Mouse (Mus musculus): ENCODE data around the gene Apoa1.

DNA sequence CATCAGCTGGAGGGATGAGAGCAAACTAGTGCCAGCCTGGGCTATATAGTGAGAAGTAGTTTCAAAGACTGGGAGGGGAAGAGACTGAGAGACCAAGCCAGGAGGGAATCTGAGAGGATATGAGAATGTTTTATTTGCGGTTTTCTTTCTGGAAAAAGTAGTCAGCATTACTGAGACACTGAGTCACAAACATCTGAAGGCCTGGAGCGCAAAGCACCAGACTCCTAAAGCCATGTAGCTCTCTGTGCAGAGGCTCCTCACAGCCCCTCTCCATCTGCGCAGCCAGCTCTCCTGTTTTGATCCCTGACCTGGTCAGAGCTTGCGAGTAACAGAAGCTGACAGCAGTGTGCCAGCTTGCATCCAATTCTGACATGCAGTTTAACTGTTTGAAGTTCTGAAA is 40.0 kb upstream of the Apoa1 start:
- TF ChIP-seq HCFC1 (IDR thresholded peaks at IDR 0.05; ENCODE audit: low read depth, low read length) (no peak), POLR2AphosphoS5 (IDR thresholded peaks at IDR 0.05; ENCODE audit: borderline replicate concordance, low read depth, low read length) (no peak), GABPA (IDR thresholded peaks at IDR 0.05; ENCODE audit: low read depth, low read length) (no peak), CTCF (IDR thresholded peaks at IDR 0.05 in 2 of 3, conservative IDR thresholded peaks at IDR 0.05 in 1 of 3; ENCODE audit: control insufficient read depth in 1 of 3, insufficient read depth in 1 of 3, low read depth in 2 of 3, low read length in 3 of 3, poor library complexity in 1 of 3, severe bottlenecking in 1 of 3) (no peak), POLR2A (IDR thresholded peaks at IDR 0.05; ENCODE audit: control insufficient read depth in 1 of 2, insufficient read depth in 1 of 2, low read depth in 1 of 2, low read length in 2 of 2, poor library complexity in 1 of 2) (no peak), MAX (IDR thresholded peaks at IDR 0.05; ENCODE audit: low read length) (no peak), ZKSCAN1 (IDR thresholded peaks at IDR 0.05; ENCODE audit: low read depth, low read length) (no peak), TCF12 (IDR thresholded peaks at IDR 0.05; ENCODE audit: low read depth, low read length) (no peak), SMC3 (IDR thresholded peaks at IDR 0.05; ENCODE audit: low read depth, low read length) (no peak), BHLHE40 (IDR thresholded peaks at IDR 0.05; ENCODE audit: borderline replicate concordance, low read depth, low read length) (no peak), USF1 (IDR thresholded peaks at IDR 0.05; ENCODE audit: low read depth, low read length) (no peak), MAFK (IDR thresholded peaks at IDR 0.05; ENCODE audit: borderline replicate concordance, low read depth, low read length) (no peak), CHD1 (IDR thresholded peaks at IDR 0.05; ENCODE audit: low read depth, low read length) (no peak)
